Mouse (Mus musculus) forebrain, embryonic 11.5 days (tissue): ENCODE measurements around the gene Tmem240. TPM values are rescaled to one million over a fixed set of nuclear protein-coding genes. Genes with fewer than 3 reads are reported as not detected.

ENCODE experiments used
- ATAC-seq: fragments of 200-750 bp; cut with Nextera tagmentation; replicated peaks from 2 replicates; pipeline ENCODE4 v1.8.0; 2017; ENCODE audit warnings: moderate TSS enrichment; ENCODE audit not compliant: low FRiP score
- DNase-seq: peaks from one replicate; pipeline ENCODE4 v3.0.0-alpha.2; 2017; ENCODE audit warnings: low spot score
- H3K27ac ChIP-seq: fragments of 300-500 bp; sonication (generic); 2 replicates; pipeline ENCODE4 v1.5.1; 2014; ENCODE audit warnings: low read depth, low read length
- H3K27me3 ChIP-seq: fragments of 300-500 bp; sonication (generic); 2 replicates; pipeline ENCODE4 v1.6.1; 2014; ENCODE audit warnings: mild to moderate bottlenecking, low read length, mixed read lengths; ENCODE audit not compliant: control insufficient read depth, insufficient read depth
- H3K36me3 ChIP-seq: fragments of 300-500 bp; sonication (generic); 2 replicates; pipeline ENCODE4 v1.6.1; 2014; ENCODE audit warnings: mild to moderate bottlenecking, low read length, moderate library complexity, mixed read lengths; ENCODE audit not compliant: control insufficient read depth, insufficient read depth
- H3K4me1 ChIP-seq: fragments of 300-500 bp; sonication (generic); replicated peaks from 2 replicates; pipeline ENCODE4 v1.6.1; 2014; ENCODE audit warnings: low read length, mixed read lengths; ENCODE audit not compliant: control insufficient read depth, insufficient read depth
- H3K4me2 ChIP-seq: fragments of 300-500 bp; sonication (generic); 2 replicates; pipeline ENCODE4 v1.6.1; 2014; ENCODE audit warnings: low read depth, mild to moderate bottlenecking, low read length, moderate library complexity, mixed read lengths; ENCODE audit not compliant: severe bottlenecking
- H3K4me3 ChIP-seq: fragments of 300-500 bp; sonication (generic); 2 replicates; pipeline ENCODE4 v1.5.1; 2014; ENCODE audit warnings: low read depth, low read length
- H3K9ac ChIP-seq: fragments of 300-500 bp; sonication (generic); 2 replicates; pipeline ENCODE4 v1.6.1; 2014; ENCODE audit warnings: low read length
- H3K9me3 ChIP-seq: fragments of 300-500 bp; sonication (generic); 2 replicates; pipeline ENCODE4 v1.6.1; 2016; ENCODE audit warnings: low read length, mixed read lengths; ENCODE audit not compliant: control insufficient read depth
- WGBS: fragments of 180-500 bp; shearing (Covaris S2); extraction: QIAGEN DNeasy Blood & Tissue Kit; methylation state at CpG from one replicate; pipeline ENCODE4 v1.1.7; 2014; 5-methylcytosine and 5-hydroxymethylcytosine counted together
- microRNA-seq: library from miRNA; unstranded; fragments of <30 nt; microRNA quantifications from one replicate; pipeline ENCODE4, GENCODE M21; 2016; ENCODE audit not compliant: insufficient number of aligned reads
- polyA plus RNA-seq: library from polyadenylated mRNA; unstranded; fragments of >200 nt; fragmentation: Nextera tagmentation; extraction: Ambion mirVana; gene quantifications from 2 replicates; pipeline ENCODE4 v1.2.1, GENCODE M21; 2014

Gene Tmem240
- polyA plus RNA-seq, 1 experiment from 2014 or later: 0.76 TPM

- no peak within 1 kb of the TSS for H3K9ac ChIP-seq
- DNase-seq: no peak
- H3K4me1 ChIP-seq: no peaks in the 10 kb centered on the region
- ATAC-seq: no peak
- H3K4me3 ChIP-seq: no peak within 1 kb of the TSS
- no peak within 1 kb of the TSS for H3K4me2 ChIP-seq
- H3K27me3 ChIP-seq: no peaks in the 10 kb centered on the region
- 79% methylated on average over 3 of the region's 3 CpGs for WGBS
- H3K9me3 ChIP-seq: no peaks in the 10 kb centered on the region
- no peak within 1 kb of the TSS for H3K27ac ChIP-seq
- no peaks in the 10 kb centered on the region for H3K36me3 ChIP-seq
Observed at GRCm38 (mm10) chr4:155790021-155790489, 55.5 kb downstream of the Tmem240 start, which contains the start of gene Ankrd65. Gene Ankrd65 (plus strand): TSS chr4:155790439.

Small RNAs within 50 kb of the gene (microRNA-seq; reads per million reads assigned to microRNA genes)
- not detected for gene Gm27743

Other genes with a start within 250 kb of the Tmem240 start
- 745 and 764 TPM in 2 replicates for gene Gnb1, start 243.4 kb upstream of the Tmem240 start, polyA plus RNA-seq
- 110 and 116 TPM in 2 replicates for gene Nadk, start 172.4 kb upstream of the Tmem240 start, polyA plus RNA-seq
- gene Slc35e2, start 133.4 kb upstream of the Tmem240 start, polyA plus RNA-seq: 16.0 and 16.5 TPM in 2 replicates
- 83.8 and 84.0 TPM in 2 replicates for gene Cdk11b, start 109.9 kb upstream of the Tmem240 start, polyA plus RNA-seq
- gene Gm10563, start 89.4 kb upstream of the Tmem240 start, polyA plus RNA-seq: not detected in 2 replicates
- gene Mmp23, start 81.4 kb upstream of the Tmem240 start, polyA plus RNA-seq: 2.5 and 2.7 TPM in 2 replicates
- gene Mib2, start 65.6 kb upstream of the Tmem240 start, polyA plus RNA-seq: 21.2 and 22.3 TPM in 2 replicates
- 2.3 and 2.9 TPM in 2 replicates for gene Fndc10, start 40.5 kb upstream of the Tmem240 start, polyA plus RNA-seq
- 138 and 144 TPM in 2 replicates for gene Ssu72, start 30.0 kb upstream of the Tmem240 start, polyA plus RNA-seq
- gene Atad3a, start 26.3 kb downstream of the Tmem240 start, polyA plus RNA-seq: 104 and 115 TPM in 2 replicates
- gene Vwa1, start 39.9 kb downstream of the Tmem240 start, polyA plus RNA-seq: 10.0 and 10.6 TPM in 2 replicates
- 0.15 and 0.43 TPM in 2 replicates for gene Tmem88b, start 51.1 kb downstream of the Tmem240 start, polyA plus RNA-seq
- gene Ankrd65, start 55.6 kb downstream of the Tmem240 start, polyA plus RNA-seq: not detected in 2 replicates
- 203 and 223 TPM in 2 replicates for gene Mrpl20, start 68.1 kb downstream of the Tmem240 start, polyA plus RNA-seq
- 162 and 186 TPM in 2 replicates for gene Ccnl2, start 77.7 kb downstream of the Tmem240 start, polyA plus RNA-seq
- gene Aurkaip1, start 96.5 kb downstream of the Tmem240 start, polyA plus RNA-seq: 132 and 141 TPM in 2 replicates
- 28.8 and 29.3 TPM in 2 replicates for gene Mxra8, start 104.9 kb downstream of the Tmem240 start, polyA plus RNA-seq
- 17.9 and 18.0 TPM in 2 replicates for gene Dvl1, start 112.6 kb downstream of the Tmem240 start, polyA plus RNA-seq
- 0.45 and 0.60 TPM in 2 replicates for gene Tas1r3, start 128.6 kb downstream of the Tmem240 start, polyA plus RNA-seq
- 22.3 and 27.0 TPM in 2 replicates for gene Cptp, start 134.6 kb downstream of the Tmem240 start, polyA plus RNA-seq
- 108 and 117 TPM in 2 replicates for gene Ints11, start 134.7 kb downstream of the Tmem240 start, polyA plus RNA-seq
- 53.4 and 53.7 TPM in 2 replicates for gene Pusl1, start 157.0 kb downstream of the Tmem240 start, polyA plus RNA-seq
- gene Acap3, start 157.0 kb downstream of the Tmem240 start, polyA plus RNA-seq: 34.6 and 34.8 TPM in 2 replicates
- gene Ube2j2, start 209.0 kb downstream of the Tmem240 start, polyA plus RNA-seq: 159 and 165 TPM in 2 replicates
- 17.6 and 21.1 TPM in 2 replicates for gene C1qtnf12, start 227.5 kb downstream of the Tmem240 start, polyA plus RNA-seq